Mouse (Mus musculus): ENCODE measurements around the gene 4933406M09Rik.
A peak's percentile ranks its signal among the peaks of the same experiment; 100 is the strongest.

The 4933406M09Rik gene

GRCm38 (mm10) chr1:134385666-134386065 is at the start of gene 4933406M09Rik:
4933406M09Rik (plus strand) TSS chr1:134385940.
- no peak for DNase-seq

GRCm38 (mm10) chr1:134336958-134337710 is 48.6 kb upstream of the 4933406M09Rik start:
- no peak for DNase-seq

- DNase-seq: no peak
These were observed 46.6 kb upstream of the 4933406M09Rik start for GRCm38 (mm10) chr1:134339162-134339561.

- DNase-seq: no peak
These were observed 45.8 kb upstream of the 4933406M09Rik start for GRCm38 (mm10) chr1:134339757-134340619.

- DNase-seq: no peak
These were observed 44.0 kb upstream of the 4933406M09Rik start for GRCm38 (mm10) chr1:134341641-134342277.

- no peak for DNase-seq
These were observed 43.5 kb upstream of the 4933406M09Rik start for GRCm38 (mm10) chr1:134342278-134342664.

DNA sequence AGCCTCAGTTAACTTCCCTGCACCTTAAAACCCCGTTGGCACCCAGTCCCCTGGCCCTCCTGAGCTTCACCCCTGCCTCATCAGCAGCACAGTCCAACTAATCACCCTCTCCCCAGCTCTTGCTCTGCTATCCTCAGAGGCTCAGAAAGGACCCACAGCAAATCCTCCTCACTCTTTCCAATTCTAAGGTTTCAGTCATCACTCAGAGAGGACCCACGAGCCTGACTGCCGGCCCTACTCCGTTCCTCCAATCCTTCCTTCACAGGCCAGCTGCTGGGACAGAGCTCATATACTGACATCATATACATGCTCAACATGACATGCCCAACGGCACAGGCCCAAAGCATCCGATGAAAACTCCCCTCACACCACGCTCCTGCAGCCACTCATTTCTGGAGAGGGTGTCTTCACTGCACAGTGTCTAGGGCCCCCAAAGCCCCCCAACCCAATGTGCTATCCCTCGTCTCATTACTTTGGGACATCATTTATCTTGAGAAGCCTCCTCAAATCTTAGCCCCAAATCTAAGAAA is 42.9 kb upstream of the 4933406M09Rik start:
- no peak for DNase-seq

DNA sequence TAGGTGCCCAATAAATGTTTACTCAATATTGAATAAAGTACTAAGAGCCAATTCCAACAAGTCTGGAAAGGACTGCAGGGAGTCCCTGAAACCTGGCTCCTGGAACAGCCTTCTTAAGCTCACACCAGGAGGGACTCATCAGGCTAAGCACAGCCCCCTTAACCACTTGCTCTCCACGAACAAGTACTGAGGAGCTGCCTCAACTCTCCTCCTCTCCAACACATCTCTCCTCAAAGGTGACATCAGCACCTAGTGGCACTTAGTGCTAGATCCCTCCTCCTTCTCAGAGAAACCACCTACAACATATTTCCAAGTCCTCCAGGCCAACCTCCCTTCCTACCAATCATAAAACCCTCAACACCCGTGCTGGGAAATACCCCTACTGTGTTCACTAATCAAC is 42.2 kb upstream of the 4933406M09Rik start:
- no peak for DNase-seq

DNA sequence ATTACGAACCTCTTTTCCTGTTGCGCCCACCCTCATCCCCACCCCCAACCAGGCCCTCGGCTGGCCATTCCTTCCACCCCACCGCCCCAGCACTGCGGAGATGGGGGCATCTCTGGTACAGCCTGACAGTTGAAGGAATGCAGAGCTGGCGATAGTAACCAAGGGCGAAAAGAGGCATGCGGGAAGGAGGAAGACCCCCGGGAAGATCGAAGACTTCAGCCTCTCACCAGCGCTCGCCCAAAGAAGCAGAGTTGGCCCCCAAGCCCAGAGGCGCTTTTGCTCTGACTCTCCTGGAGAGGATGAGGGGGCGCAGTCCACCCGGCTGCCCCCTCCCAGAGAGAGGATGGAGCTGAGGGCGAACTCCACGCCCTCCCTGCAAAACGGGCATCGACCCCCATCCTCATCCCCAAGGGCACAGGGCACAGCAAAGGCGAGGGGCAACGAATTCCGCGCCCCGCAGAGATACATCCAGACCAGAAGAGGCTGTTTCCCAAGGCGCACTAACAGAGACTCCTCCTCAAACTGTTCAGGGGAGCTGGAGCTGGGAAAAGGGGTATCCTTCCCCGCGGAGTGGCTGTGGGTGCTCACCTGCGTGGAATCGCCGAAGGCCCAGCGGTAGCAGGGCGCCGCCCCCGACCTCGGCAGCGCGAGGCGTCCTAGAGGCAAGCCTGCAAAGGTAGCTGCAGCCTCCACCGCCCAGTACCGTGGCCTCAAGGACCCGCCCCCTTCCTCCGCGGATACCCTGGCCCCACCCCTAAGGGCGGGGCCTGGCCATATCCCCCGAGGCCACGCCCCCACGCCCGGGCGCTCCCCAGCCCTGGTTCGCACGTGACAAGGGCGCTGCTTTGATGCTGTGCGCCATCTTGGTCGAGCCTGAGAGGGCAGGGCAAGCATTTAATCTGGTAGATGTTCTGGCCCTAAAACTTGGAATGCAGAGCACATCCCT is 41.5 kb upstream of the 4933406M09Rik start:
- peak; percentile 93 for DNase-seq

DNA sequence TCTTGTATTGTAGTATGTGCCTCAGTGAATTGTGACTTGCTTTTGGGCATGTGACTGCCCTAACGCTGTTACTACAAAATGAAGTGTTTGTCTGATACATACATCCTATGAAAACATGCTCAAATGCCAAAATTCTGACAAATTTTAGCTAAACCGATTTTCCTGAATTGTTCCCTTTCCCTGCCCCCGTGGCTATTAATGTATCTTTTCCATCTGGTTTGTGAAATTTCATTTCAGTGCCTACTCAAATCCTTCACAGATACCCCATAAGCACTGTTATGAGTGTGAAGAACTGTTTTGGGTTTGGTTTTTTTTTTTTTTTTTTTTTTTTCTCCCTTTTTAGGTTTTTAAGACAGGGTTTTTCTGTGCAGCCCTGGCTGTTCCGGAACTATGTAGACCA is 40.7 kb upstream of the 4933406M09Rik start:
- no peak for DNase-seq

- no peak for DNase-seq
These were observed 37.9 kb upstream of the 4933406M09Rik start for GRCm38 (mm10) chr1:134347791-134348190.

DNA sequence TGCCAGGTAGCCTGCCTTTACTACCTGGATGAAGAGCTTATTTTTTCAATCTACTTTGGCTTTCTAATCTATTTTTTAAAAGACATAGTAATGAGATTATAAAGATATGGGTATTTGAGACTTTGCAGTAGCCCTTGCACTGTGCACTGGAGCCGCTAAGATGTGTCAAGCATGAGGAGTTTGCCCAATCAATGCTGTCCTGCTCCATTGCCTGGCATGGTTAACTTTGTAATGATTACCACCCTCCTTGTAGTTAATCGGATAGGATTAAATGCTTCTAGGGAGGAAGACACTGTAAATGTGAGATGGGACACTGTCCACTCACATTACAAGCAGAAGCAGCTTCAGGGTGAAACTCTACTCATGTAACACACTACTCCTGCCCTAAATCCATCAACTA is 32.4 kb upstream of the 4933406M09Rik start:
- DNase-seq: no peak

DNA sequence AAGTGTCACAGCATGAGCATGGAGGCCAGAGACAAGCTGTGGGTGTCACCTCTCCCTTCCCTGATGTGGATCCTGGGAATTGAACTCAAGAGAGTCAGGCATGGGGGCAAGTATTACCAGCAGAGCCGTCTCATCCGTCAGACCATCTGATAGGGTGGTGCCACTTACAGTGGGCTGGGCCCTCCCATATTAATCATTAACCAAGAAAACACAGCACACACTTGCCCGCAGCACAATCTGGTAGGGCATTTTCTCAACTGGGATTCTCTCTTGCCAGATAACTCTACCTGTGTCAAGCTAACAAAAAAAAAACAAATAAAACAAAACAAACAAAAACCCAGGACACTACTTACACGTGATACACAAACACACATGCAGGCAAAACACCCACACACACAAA is 28.3 kb upstream of the 4933406M09Rik start:
- no peak for DNase-seq

DNA sequence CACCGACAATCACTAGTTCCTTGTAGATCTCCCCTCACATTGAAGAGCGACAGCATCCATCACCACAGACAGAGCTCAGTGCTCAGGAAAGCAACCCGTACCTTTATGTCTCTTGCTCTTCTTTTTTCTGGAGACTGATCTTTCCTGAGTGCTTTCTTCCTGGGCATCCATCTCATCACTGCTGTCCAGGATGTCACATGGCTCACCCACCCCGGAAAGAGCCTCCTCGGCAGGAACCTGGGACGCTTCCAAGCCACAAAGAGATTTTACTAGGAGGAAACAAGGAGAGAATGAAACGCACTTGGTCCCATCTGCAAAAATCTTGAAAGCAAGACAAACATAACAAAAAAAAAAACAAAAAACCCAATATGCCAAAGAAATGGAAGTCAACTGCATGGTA is 25.1 kb upstream of the 4933406M09Rik start:
- no peak for DNase-seq

DNA sequence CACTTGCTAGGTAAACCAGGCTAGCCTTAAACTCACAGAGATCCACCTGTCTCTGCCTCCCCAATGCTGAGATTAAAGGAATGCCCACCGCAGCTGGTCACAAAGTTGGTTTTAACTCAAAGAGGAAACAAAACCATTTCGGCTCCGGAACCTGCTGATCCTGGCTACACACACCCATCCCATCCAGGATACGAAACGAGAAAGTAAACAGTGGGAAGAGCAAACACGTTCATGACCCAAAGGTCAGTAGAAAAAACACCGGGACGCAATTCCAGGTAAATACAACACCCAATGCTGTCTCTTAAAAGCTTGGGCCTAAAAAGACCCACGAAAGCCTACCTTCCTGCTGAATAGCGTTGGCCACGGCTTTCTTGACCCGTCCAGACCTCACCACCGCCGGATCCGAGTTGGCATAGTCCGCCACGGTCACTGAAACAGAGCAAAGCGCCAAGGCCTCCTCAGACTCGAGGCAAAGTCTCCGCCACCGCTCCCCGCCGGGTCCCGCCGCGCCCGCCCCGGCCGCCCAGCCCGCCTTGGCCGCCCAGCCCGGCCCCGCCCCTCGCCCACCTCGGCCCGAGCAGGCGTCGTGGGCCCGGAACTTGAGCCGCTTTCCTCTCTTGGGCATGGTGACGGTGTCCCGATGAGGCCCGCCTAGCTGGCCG is 24.4 kb upstream of the 4933406M09Rik start:
- no peak for DNase-seq

GRCm38 (mm10) chr1:134361857-134362212 is 23.9 kb upstream of the 4933406M09Rik start, which contains the start of gene Tmem183a:
Tmem183a (minus strand) TSS chr1:134361979.
- DNase-seq: peak; percentile 97

DNA sequence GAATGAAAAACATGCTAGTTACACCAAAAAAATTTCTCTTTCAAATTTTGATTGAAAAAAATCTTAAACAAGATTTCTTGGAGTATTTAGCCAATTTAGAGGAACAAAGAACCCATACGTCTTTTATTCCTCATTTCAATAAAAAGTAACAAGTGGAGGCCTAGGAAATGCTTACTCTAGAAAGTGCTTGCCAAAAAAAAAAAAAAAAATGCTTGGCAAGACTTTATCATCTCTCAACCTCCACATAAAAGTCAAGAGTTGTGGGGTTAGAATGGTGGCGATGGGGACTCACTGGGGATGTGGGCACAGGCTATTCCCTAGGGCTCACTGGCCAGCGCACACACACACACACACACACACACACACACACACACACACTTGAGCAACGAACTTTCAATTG is 22.5 kb upstream of the 4933406M09Rik start:
- no peak for DNase-seq

GRCm38 (mm10) chr1:134365491-134365890 is 20.2 kb upstream of the 4933406M09Rik start:
- no peak for DNase-seq

- DNase-seq: peak; percentile 77
These were observed 16.9 kb upstream of the 4933406M09Rik start for GRCm38 (mm10) chr1:134368777-134369337.

DNA sequence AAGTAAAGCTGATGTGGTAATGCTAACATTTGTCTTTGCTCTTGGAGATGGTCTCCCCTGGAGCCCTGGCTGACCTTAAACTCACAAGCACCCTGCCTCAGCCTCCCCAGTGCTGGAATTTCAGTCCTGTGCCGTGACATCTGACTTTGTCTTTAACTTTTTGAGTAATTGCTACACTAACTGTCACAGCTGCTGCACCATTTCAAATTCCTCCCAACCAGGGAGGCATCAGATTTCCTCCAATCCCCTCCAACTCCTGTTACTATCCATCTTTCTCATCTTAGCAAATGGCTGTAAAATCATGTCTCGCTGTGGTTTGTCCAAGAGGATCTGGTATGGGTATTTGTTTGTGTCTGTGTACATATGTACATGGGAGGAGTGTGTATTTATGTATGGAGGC is 11.6 kb upstream of the 4933406M09Rik start:
- DNase-seq: no peak

GRCm38 (mm10) chr1:134381051-134381450 is 4.7 kb upstream of the 4933406M09Rik start:
- DNase-seq: no peak

All from right cerebral cortex, postnatal 4 days (tissue).